Mouse (Mus musculus) E14TG2a.4 (cell line): ENCODE measurements at regions not wholly inside any gene's neighbourhood (a gene's known extent, or its start where the extent isn't known, plus 50 kb on each side); places are given as distances from the start of the nearest gene placed in this dataset.

Source experiments
- CTCF ChIP-seq: conservative IDR thresholded peaks from 2 replicates; pipeline ENCODE4 v1.5.1; 2014; ENCODE audit warnings: low read length
- POU5F1 ChIP-seq: IDR thresholded peaks from 2 replicates; pipeline ENCODE4 v1.6.1; 2014; ENCODE audit warnings: low read length, borderline replicate concordance

GRCm38 (mm10) chr16:54970356-54970755 lies 327.4 kb downstream of the Zpld1 start:
- TF ChIP-seq CTCF (no peak), POU5F1 (no peak)
